ENCODE assay signal across 17 mouse cellular contexts in the genomic region with DNA sequence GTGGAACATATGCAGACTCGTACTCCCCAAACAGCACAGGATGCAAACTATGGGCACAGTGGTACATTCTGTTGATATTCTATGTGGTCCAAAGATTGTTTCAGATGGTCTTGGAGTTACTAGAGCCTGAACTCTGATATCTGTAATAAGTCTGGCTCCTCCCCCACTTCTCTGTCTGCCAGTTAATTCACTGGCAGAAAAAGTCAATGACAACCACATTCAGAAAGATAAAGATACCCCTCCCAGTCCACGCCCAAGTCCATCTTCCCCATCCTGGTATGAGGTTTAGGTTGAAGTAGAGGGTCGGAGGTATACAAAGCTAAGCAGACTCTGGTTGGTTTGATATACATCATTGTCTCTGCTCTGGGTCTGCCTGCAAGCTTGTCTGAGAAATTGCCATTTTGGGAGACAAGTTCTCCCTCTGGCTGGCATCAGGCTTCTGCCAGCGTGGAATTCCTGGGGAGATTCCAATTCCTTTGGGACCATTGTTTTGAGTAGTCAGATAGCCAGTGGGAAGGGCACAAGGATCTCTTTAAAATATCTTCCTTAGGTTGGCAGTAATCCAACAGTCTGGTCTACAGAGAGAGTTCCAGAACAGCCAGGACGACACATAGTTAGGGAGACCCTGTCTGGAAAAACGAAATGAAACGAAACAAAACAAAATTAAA. TPM values are rescaled to one million over a fixed set of nuclear protein-coding genes. Genes with fewer than 3 reads are reported as not detected.
DNase-seq lines count a peak whose midpoint lies in the region; ATAC-seq and TF ChIP-seq lines count a peak whose summit lies in the region.
"Had no signal": no experiment of that assay in that cellular context is flagged by ENCODE, and none has a peak within 500 bp of the region (broad histone marks: within the 10 kb centered on the region; RNA-seq: fewer than 3 reads in every experiment).

No protein-coding gene starts in this region.

- H3K36me3 ChIP-seq in heart, adult 2 months (ENCODE audit: control insufficient read depth, insufficient read depth, low read length) = peaks cover 2% of the 10 kb centered on the region; the same call in 1 of the 2 replicates
- no peaks in the 10 kb centered on the region for H3K36me3 ChIP-seq in kidney, adult 2 months (ENCODE audit: control insufficient read depth, insufficient read depth, low read length)
- H3K36me3 ChIP-seq in ES-Bruce4 (ENCODE audit: control insufficient read depth, insufficient read depth, low read length, poor library complexity, severe bottlenecking) = peaks cover 9% of the 10 kb centered on the region
- no peaks in the 10 kb centered on the region for H3K36me3 ChIP-seq in liver, embryonic 12.5 days

- no peak overlapping the region for H3K4me2 ChIP-seq in liver, embryonic 12.5 days

- no peak for ATAC-seq in liver, embryonic 12.5 days
- ATAC-seq: hindbrain, embryonic 16.5 days had no signal

- no peak for TF ChIP-seq POLR2A in heart, adult 2 months (IDR thresholded peaks at IDR 0.05; ENCODE audit: insufficient read depth, low read depth, low read length)
- no peak for TF ChIP-seq POLR2A in kidney, adult 2 months (IDR thresholded peaks at IDR 0.05; ENCODE audit: low read depth, low read length)
- no peak for TF ChIP-seq POLR2A in ES-Bruce4 (IDR thresholded peaks at IDR 0.05; ENCODE audit: insufficient read depth, low read length)
- no peak for TF ChIP-seq POLR2A in brain, embryonic 14.5 days (IDR thresholded peaks at IDR 0.05; ENCODE audit: borderline replicate concordance, extremely low read depth, insufficient read depth, insufficient read length, poor library complexity, severe bottlenecking)

- no peak overlapping the region for H3K9ac ChIP-seq in heart, adult 2 months (ENCODE audit: low read depth, low read length)
- no peak overlapping the region; the same call in 1 of the 2 replicates for H3K9ac ChIP-seq in ES-Bruce4 (ENCODE audit: low read depth, poor library complexity, severe bottlenecking)
- no peak overlapping the region for H3K9ac ChIP-seq in liver, embryonic 12.5 days

- DNase-seq in heart, adult 2 months = no peak
- no peak for DNase-seq in heart, adult 11 months
- peak; percentile 38 for DNase-seq in kidney, adult 2 months
- DNase-seq in kidney, postnatal 4 days = no peak
- DNase-seq in brain, embryonic 14.5 days (ENCODE audit: low read depth) = peak; percentile 5
- no peak for DNase-seq in right cerebral cortex, postnatal 14 days
- DNase-seq: adrenal gland, adult 8-10 months; B cell, adult 2 months; cerebellum, adult 11 months; cerebellum, postnatal 36 days; gastrocnemius, postnatal 10 days; kidney, adult 8-10 months; right cerebral cortex, adult 18-20 months; thymus, adult 18-20 months had no signal

- TF ChIP-seq CTCF in heart, adult 2 months (IDR thresholded peaks at IDR 0.05) = no peak
- no peak for TF ChIP-seq CTCF in kidney, adult 2 months (conservative IDR thresholded peaks at IDR 0.05; ENCODE audit: insufficient read depth, insufficient read length, low read depth, low read length)
- no peak for TF ChIP-seq CTCF in ES-Bruce4 (IDR thresholded peaks at IDR 0.05; ENCODE audit: low read depth, low read length)
- TF ChIP-seq CTCF in brain, embryonic 14.5 days (IDR thresholded peaks at IDR 0.05; ENCODE audit: borderline replicate concordance, extremely low read depth, insufficient read depth, insufficient read length) = no peak

- WGBS in heart, adult 2 months = 43% methylated on average over 7 of the region's 7 CpGs
- 69% methylated on average over 7 of the region's 7 CpGs for WGBS in kidney, adult 2 months
- 58% methylated on average over 7 of the region's 7 CpGs for WGBS in liver, embryonic 12.5 days (ENCODE audit: insufficient replicate concordance)

- H3K27me3 ChIP-seq in heart, adult 2 months (ENCODE audit: control insufficient read depth, insufficient read depth, low read length) = no peaks in the 10 kb centered on the region
- H3K27me3 ChIP-seq in kidney, adult 2 months (replicated peaks; ENCODE audit: control insufficient read depth, insufficient read depth, low read length) = no peaks in the 10 kb centered on the region
- H3K27me3 ChIP-seq in ES-Bruce4 (ENCODE audit: control insufficient read depth, insufficient read depth, low read length, poor library complexity, severe bottlenecking) = no peaks in the 10 kb centered on the region
- H3K27me3 ChIP-seq in liver, embryonic 12.5 days (replicated peaks) = no peaks in the 10 kb centered on the region

- intact Hi-C loops in heart, adult 2 months (cut with DNase I) = no loop called here

- H3K4me1 ChIP-seq in heart, adult 2 months (ENCODE audit: control insufficient read depth, insufficient read depth, low read length) = peaks cover 8% of the 10 kb centered on the region
- peaks cover 4% of the 10 kb centered on the region; the same call in 1 of the 2 replicates for H3K4me1 ChIP-seq in kidney, adult 2 months (ENCODE audit: control insufficient read depth, insufficient read depth, low read length)
- H3K4me1 ChIP-seq in ES-Bruce4 (ENCODE audit: control insufficient read depth, insufficient read depth, low read length) = peaks cover 10% of the 10 kb centered on the region
- peaks cover 13% of the 10 kb centered on the region for H3K4me1 ChIP-seq in liver, embryonic 12.5 days

- no peak for TF ChIP-seq EP300 in heart, adult 2 months (IDR thresholded peaks at IDR 0.05; ENCODE audit: insufficient read depth, low read depth, low read length)
- no peak for TF ChIP-seq EP300 in ES-Bruce4 (IDR thresholded peaks at IDR 0.05; ENCODE audit: insufficient read depth, low read depth, low read length)

- peak overlapping the region; percentile 51 for H3K27ac ChIP-seq in heart, adult 2 months
- no peak overlapping the region for H3K27ac ChIP-seq in kidney, adult 2 months (ENCODE audit: insufficient read depth, low read depth, low read length)
- peak overlapping the region; percentile 14; the same call in 1 of the 2 replicates for H3K27ac ChIP-seq in ES-Bruce4 (ENCODE audit: insufficient read depth, low read length)
- no peak overlapping the region for H3K27ac ChIP-seq in liver, embryonic 12.5 days

- no peaks in the 10 kb centered on the region for H3K9me3 ChIP-seq in ES-Bruce4 (replicated peaks; ENCODE audit: control insufficient read depth, insufficient read depth, low read length, poor library complexity, severe bottlenecking)
- no peaks in the 10 kb centered on the region for H3K9me3 ChIP-seq in liver, embryonic 12.5 days (replicated peaks)

- H3K79me2 ChIP-seq in heart, adult 2 months (replicated peaks; ENCODE audit: control insufficient read depth, insufficient read depth, low read length) = no peaks in the 10 kb centered on the region

- H3K4me3 ChIP-seq in heart, adult 2 months = no peak overlapping the region
- H3K4me3 ChIP-seq in kidney, adult 2 months (ENCODE audit: insufficient read depth, low read depth, low read length) = no peak overlapping the region
- no peak overlapping the region for H3K4me3 ChIP-seq in ES-Bruce4 (ENCODE audit: low read depth, low read length)
- no peak overlapping the region for H3K4me3 ChIP-seq in liver, embryonic 12.5 days

RNA-seq across cellular contexts. Expression of a gene that starts 53.2 kb away (rescaled TPM):
- 10 to 100 TPM; 26.7 to 27.5 TPM for total RNA-seq in heart, adult 2 months (2021)
- polyA plus RNA-seq in heart, adult 2 months (2012; rRNA removed) = 21.2 and 22.5 TPM in 2 replicates
- 32.0 and 33.9 TPM in 2 replicates for polyA plus RNA-seq in kidney, adult 2 months (2012; rRNA removed)
- 79.0 and 79.4 TPM in 2 replicates for polyA plus RNA-seq in ES-Bruce4 (2011; ENCODE audit: insufficient read depth, insufficient read length, low read depth, missing spikeins)
- polyA plus RNA-seq in brain, embryonic 14.5 days (2012; rRNA removed) = 49.9 and 65.4 TPM in 2 replicates
- 85.0 and 88.4 TPM in 2 replicates for polyA plus RNA-seq in liver, embryonic 12.5 days (2016; fragmentation: Nextera tagmentation; extraction: Ambion mirVana)

Comparison
In these comparisons a context has a peak if more than half of its experiments do, and no peak if none do; other contexts are left out.
1. DNase-seq: peak in kidney, adult 2 months (single experiment) and brain, embryonic 14.5 days (single experiment); none in heart, adult 2 months (0 of 2), heart, adult 11 months (single experiment), kidney, postnatal 4 days (0 of 2) and right cerebral cortex, postnatal 14 days (single experiment).
2. H3K27ac ChIP-seq: peak in heart, adult 2 months (single experiment) and ES-Bruce4 (single experiment); none in kidney, adult 2 months (single experiment) and liver, embryonic 12.5 days (single experiment).